Mouse (Mus musculus): Measurements from ENCODE around the gene Prr19.

DNA sequence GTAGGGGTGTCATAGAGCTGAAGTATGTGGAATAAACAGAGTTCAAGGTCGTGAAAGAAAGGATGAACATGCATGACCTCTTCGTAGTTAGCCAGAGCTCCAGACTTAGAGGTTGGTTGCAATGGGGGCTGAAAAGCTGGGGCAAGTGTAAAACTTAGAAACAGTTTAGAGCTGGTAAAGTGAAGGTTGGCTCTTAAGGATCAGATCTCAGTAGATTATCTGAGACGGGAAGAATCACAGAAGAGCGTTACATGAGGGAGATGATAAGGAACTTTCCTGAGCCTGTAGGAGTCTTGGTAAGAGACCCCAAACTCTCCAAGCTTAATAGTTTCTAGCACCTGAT lies 23.2 kb upstream of the Prr19 start:
- no peak for TF ChIP-seq CTCF (IDR thresholded peaks at IDR 0.05; ENCODE audit: low read depth, low read length)
- TF ChIP-seq POLR2A (IDR thresholded peaks at IDR 0.05; ENCODE audit: extremely low read depth, insufficient read depth, low read length): no peak
